Comparison of ENCODE assay signal across 14 mouse cellular contexts in genomic region chr4:140620496-140620895, GRCm38 (mm10). TPM values are rescaled to one million over a fixed set of nuclear protein-coding genes. Genes with fewer than 3 reads are reported as not detected.
DNase-seq lines count a peak whose midpoint lies in the region; ATAC-seq and TF ChIP-seq lines count a peak whose summit lies in the region.
"Had no signal": no experiment of that assay in that cellular context is flagged by ENCODE, and none has a peak within 500 bp of the region (broad histone marks: within the 10 kb centered on the region; RNA-seq: fewer than 3 reads in every experiment).

No protein-coding gene starts in this region.

- H3K27ac ChIP-seq in liver, adult 2 months (replicated peaks; ENCODE audit: insufficient read depth, low read depth, low read length): no peak overlapping the region
- H3K27ac ChIP-seq in kidney, postnatal 0 days: peak overlapping the region; percentile 73
- H3K27ac ChIP-seq in liver, embryonic 16.5 days (ENCODE audit: low read length): peak overlapping the region; percentile 62
- H3K27ac ChIP-seq: heart, embryonic 13.5 days; limb, embryonic 12.5 days had no signal

- TF ChIP-seq POLR2A in liver, adult 2 months (IDR thresholded peaks at IDR 0.05; ENCODE audit: extremely low read depth, insufficient read depth, low read length): no peak

- H3K9ac ChIP-seq in liver, adult 2 months (ENCODE audit: low read depth, low read length): no peak overlapping the region
- H3K9ac ChIP-seq in kidney, postnatal 0 days (ENCODE audit: low read depth, low read length): no peak overlapping the region
- H3K9ac ChIP-seq in liver, embryonic 16.5 days (ENCODE audit: low read depth, low read length): no peak overlapping the region
- H3K9ac ChIP-seq: heart, embryonic 13.5 days; limb, embryonic 12.5 days had no signal

- no peaks in the 10 kb centered on the region for H3K36me3 ChIP-seq in liver, adult 2 months (ENCODE audit: control insufficient read depth, insufficient read depth, low read length)
- H3K36me3 ChIP-seq in kidney, postnatal 0 days (ENCODE audit: insufficient read depth, low read length): no peaks in the 10 kb centered on the region
- H3K36me3 ChIP-seq in liver, embryonic 16.5 days (ENCODE audit: control insufficient read depth, insufficient read depth): no peaks in the 10 kb centered on the region
- H3K36me3 ChIP-seq: heart, embryonic 13.5 days had no signal

- H3K79me2 ChIP-seq in liver, adult 2 months (ENCODE audit: control insufficient read depth, insufficient read depth, low read length): no peaks in the 10 kb centered on the region; the same call in 1 of the 2 replicates

- no peak for TF ChIP-seq CTCF in liver, adult 2 months (IDR thresholded peaks at IDR 0.05; ENCODE audit: low read depth, low read length)
- TF ChIP-seq CTCF in kidney, postnatal 0 days (IDR thresholded peaks at IDR 0.05; ENCODE audit: low read depth): no peak

- peaks cover 11% of the 10 kb centered on the region for H3K4me1 ChIP-seq in liver, adult 2 months (ENCODE audit: control insufficient read depth, insufficient read depth, low read length)
- H3K4me1 ChIP-seq in kidney, postnatal 0 days (replicated peaks; ENCODE audit: insufficient read depth, low read length): peaks cover 62% of the 10 kb centered on the region
- H3K4me1 ChIP-seq in liver, embryonic 16.5 days (ENCODE audit: control insufficient read depth, low read depth, low read length): peaks cover 15% of the 10 kb centered on the region

- no peaks in the 10 kb centered on the region for H3K27me3 ChIP-seq in liver, adult 2 months (ENCODE audit: control insufficient read depth, insufficient read depth, low read length)
- no peaks in the 10 kb centered on the region for H3K27me3 ChIP-seq in kidney, postnatal 0 days (ENCODE audit: insufficient read depth, low read length)
- H3K27me3 ChIP-seq in liver, embryonic 16.5 days (ENCODE audit: control insufficient read depth, insufficient read depth, low read depth, low read length): no peaks in the 10 kb centered on the region
- H3K27me3 ChIP-seq: heart, embryonic 13.5 days; limb, embryonic 12.5 days had no signal

- H3K4me2 ChIP-seq in kidney, postnatal 0 days (ENCODE audit: low read length): no peak overlapping the region
- peak overlapping the region; percentile 40 for H3K4me2 ChIP-seq in liver, embryonic 16.5 days (ENCODE audit: low read depth, low read length)
- H3K4me2 ChIP-seq: heart, embryonic 13.5 days; limb, embryonic 12.5 days had no signal

- WGBS in liver, adult 2 months: 30% methylated on average over 5 of the region's 5 CpGs
- WGBS in kidney, postnatal 0 days: 55% methylated on average over 5 of the region's 5 CpGs
- WGBS in liver, embryonic 16.5 days (ENCODE audit: insufficient replicate concordance): 48% methylated on average over 5 of the region's 5 CpGs

- no peaks in the 10 kb centered on the region for H3K9me3 ChIP-seq in kidney, postnatal 0 days (replicated peaks; ENCODE audit: low read length)
- H3K9me3 ChIP-seq in liver, embryonic 16.5 days (replicated peaks; ENCODE audit: control insufficient read depth, low read length): no peaks in the 10 kb centered on the region
- H3K9me3 ChIP-seq: heart, embryonic 13.5 days; limb, embryonic 12.5 days had no signal

- H3K4me3 ChIP-seq in liver, adult 2 months (ENCODE audit: insufficient read depth, low read depth, low read length): no peak overlapping the region
- no peak overlapping the region for H3K4me3 ChIP-seq in kidney, postnatal 0 days (replicated peaks; ENCODE audit: low read depth, low read length)
- peak overlapping the region; percentile 35 for H3K4me3 ChIP-seq in liver, embryonic 16.5 days (ENCODE audit: low read depth, low read length)
- H3K4me3 ChIP-seq: erythroblast, embryonic 14.5 days; heart, embryonic 13.5 days; limb, embryonic 12.5 days; myocyte had no signal

- 0 out of 2 replicates have a peak, but pooled peaks have one; percentile 33 for ATAC-seq in kidney, postnatal 0 days (replicated peaks; ENCODE audit: low FRiP score, low read depth)
- peak; percentile 52 for ATAC-seq in liver, embryonic 16.5 days (ENCODE audit: low read depth)

- DNase-seq in liver, adult 2 months (ENCODE audit: extremely low read depth, low read depth, low spot score): peak; percentile 77
- no peak for DNase-seq in liver
- DNase-seq in kidney, adult 8-10 months: peak; percentile 85
- DNase-seq in kidney, postnatal 0 days (ENCODE audit: low spot score): no peak
- DNase-seq in adrenal gland, adult 2 months: no peak
- DNase-seq in spleen, adult 18-20 months: no peak
- DNase-seq: cerebellum, postnatal 10 days; gastrocnemius, postnatal 36 days; lung, postnatal 10 days had no signal

RNA-seq across cellular contexts. Expression of gene Arhgef10l, which starts 45.3 kb away (rescaled TPM):
- total RNA-seq in liver, adult 2 months (2014; rRNA removed): 17.7 and 25.5 TPM in 2 replicates
- polyA plus RNA-seq in liver, adult 2 months (2012; rRNA removed): 54.4 and 69.9 TPM in 2 replicates
- 21.2 and 22.2 TPM in 2 replicates for polyA plus RNA-seq in kidney, postnatal 0 days (2015; fragmentation: Nextera tagmentation; extraction: Ambion mirVana)
- polyA plus RNA-seq in liver, embryonic 16.5 days (2015; fragmentation: Nextera tagmentation; extraction: Ambion mirVana): 5.7 and 6.6 TPM in 2 replicates
- total RNA-seq in adrenal gland, adult 2 months (2021): 10 to 100 TPM in 1 of 2 experiments, 1 to 10 TPM in 1; 7.5 to 30.8 TPM
- 13.3 and 18.8 TPM in 2 replicates for polyA plus RNA-seq in adrenal gland, adult 2 months (2012; rRNA removed)

Comparison
In these comparisons a context has a peak if more than half of its experiments do, and no peak if none do; other contexts are left out.
1. DNase-seq: peak in liver, adult 2 months (single experiment) and kidney, adult 8-10 months (2 of 2); none in liver (single experiment), kidney, postnatal 0 days (single experiment), adrenal gland, adult 2 months (single experiment) and spleen, adult 18-20 months (0 of 2).